Mouse (Mus musculus) mammary gland, adult 2 months (tissue): ENCODE measurements around the gene Xylt2. TPM values are rescaled to one million over a fixed set of nuclear protein-coding genes. Genes with fewer than 3 reads are reported as not detected.

Experiments used
- polyA plus RNA-seq: library from polyadenylated mRNA; depleted of rRNA; stranded (reverse); fragments of >200 nt; gene quantifications from 2 replicates; pipeline ENCODE4 v1.2.3, GENCODE M21; 2012; ENCODE audit warnings: low replicate concordance; rRNA removed

Xylt2 gene
- polyA plus RNA-seq: 30.2 and 77.2 TPM in 2 replicates

DNA sequence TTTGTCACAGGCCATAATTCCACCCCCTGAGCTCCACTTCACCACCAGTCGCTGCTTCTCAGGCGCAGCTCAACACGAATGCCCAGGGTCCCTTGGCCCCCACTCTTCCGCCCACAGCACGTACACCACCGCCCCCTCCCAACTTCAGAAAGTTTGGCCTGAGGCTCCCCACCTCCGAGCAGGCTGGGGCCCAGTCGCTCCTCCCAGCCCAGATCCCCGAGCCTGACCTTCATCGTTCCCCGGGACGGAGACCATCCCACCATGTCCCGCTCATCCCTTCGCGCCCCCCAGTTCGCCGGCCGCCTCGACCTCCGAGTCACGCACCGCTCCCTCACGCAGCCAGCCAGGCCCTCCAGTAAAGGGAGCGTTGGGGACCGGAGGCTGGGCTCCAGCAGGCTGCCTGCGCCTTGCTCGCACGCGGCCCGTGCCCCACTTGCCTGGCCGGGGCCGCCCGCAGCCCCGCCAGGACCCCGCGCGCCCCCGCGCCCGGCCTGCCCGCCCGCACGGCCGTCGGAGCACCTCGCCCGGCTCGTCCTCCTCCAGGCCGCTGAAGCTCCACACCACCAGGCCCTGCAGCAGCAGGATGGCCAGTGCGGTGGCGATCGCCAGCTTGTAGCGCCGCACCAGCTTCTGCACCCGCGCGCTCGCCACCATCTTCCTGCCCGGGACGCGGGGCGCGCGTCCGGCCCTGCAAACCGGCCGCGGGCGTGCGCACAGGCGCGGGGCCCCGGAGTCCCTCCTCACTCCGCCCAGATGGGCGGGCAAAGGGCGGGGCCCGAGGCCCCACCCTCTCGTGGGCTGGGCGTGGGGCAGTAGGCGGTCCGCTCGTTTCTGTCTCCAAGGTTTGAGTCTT lies at the start of gene Xylt2:
Gene Xylt2, minus strand, starts transcription at position 762 of the 853 bp plus-strand sequence.

DNA sequence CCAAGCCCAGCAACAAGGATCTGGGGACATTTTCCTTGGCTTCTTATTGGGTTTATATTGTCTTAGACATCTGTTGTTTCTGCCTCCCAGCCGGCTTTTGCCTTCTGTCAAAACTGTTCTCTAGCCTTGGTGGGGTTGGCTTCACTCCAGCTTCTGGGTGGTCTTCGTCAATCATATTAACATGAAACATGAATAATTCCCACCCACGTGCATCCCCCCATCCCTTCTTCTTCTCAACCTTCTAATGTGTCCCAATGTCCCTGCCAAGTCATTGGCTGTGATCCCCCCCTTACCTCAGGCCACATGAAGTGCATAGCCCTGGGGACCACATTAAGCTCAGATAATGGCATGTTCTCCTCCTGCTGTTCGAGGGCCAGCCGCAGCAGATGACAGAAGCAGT lies 27.2 kb upstream of the Xylt2 start, which contains the start of gene Gm11541:
Gene Gm11541, minus strand, starts transcription at position 28 of the 400 bp plus-strand sequence.

DNA sequence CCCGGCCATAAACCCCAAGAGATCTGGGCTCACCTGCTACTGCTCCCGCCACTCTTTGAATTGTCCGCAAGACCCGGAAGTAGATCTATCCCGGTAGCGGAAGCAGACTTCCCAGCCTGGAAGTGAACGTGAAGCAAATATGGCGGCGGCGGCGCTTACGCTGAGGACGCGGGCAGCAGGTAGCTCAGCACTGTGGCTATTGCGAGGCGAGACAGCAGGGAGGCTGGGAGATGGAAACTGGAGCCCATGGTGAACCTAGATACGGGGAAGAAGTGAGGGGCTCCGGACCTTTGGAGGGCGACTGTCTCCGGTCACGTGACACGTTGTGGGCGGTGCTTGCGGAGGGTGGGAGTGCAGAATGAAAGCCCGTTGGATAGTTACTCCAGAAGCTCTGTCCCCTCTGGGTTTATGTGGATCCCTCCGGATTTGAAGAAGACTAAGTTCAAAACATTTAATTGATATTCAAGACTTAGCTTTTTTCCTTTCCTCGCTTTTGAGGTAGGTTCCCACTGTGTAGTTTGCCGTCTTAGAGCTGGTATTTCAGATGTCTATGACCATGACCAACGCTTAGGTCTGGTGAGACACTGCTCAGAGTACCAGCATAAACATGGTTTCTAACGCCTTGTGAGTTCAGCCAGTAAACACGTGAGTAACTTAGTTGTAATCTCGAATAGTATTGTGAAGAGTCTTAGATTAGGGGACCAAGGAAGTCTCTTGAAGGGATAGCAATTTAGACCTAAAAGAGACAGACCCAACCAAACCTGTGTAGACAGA lies 23.5 kb downstream of the Xylt2 start, which contains the start of the genes Mrpl27 and Eme1:
Gene Mrpl27, plus strand, starts transcription at position 105 of the 774 bp plus-strand sequence.
Gene Eme1, minus strand, starts transcription at position 302 of the 774 bp plus-strand sequence.

DNA sequence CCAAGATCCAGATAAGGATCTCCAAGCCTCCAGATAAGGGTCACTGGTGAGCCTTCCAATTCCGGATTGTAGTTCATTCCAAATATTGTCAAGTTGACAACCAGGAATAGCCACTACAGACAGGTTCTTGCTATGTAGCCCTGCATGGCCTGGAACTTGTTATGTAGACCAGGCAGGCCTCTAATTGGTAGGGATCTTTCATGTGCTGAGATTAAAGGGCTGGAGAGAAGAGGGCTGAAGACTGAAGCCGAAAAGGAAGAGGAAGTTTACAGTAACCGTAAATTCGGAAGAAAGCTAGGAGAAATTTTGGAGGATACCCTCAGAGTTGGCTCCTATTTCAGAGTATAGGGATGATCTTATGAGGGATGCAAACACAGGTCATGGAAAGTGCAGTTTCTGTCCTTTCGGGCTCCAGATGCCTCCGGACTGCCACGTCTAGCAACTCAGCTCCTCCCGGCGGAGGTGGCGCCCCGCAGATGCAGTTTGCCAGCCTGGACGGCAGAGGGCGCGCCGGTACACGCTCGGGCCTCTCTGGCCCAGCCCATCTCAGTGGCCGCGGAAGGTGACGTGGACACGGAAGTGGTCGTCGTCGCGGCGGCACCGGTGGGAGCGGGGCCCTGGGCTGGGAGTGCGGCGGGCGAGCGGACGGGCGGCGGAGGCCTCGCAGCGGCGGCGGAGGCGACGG lies 48.0 kb downstream of the Xylt2 start, which contains the start of gene Lrrc59:
Gene Lrrc59, plus strand, starts transcription at position 569 of the 685 bp plus-strand sequence.

Other genes starting within 250 kb of the Xylt2 start
- gene Cacna1g, start 203.3 kb downstream of the Xylt2 start, polyA plus RNA-seq: 56.3 and 63.6 TPM in 2 replicates
- 0.07 and 0.36 TPM in 2 replicates for gene Spata20, start 191.3 kb downstream of the Xylt2 start, polyA plus RNA-seq
- gene Epn3, start 177.5 kb downstream of the Xylt2 start, polyA plus RNA-seq: 6.2 and 14.0 TPM in 2 replicates
- 1.2 and 1.5 TPM in 2 replicates for gene Mycbpap, start 155.8 kb downstream of the Xylt2 start, polyA plus RNA-seq
- gene Rsad1, start 128.3 kb downstream of the Xylt2 start, polyA plus RNA-seq: 10.7 TPM in 2 replicates
- gene Chad, start 112.5 kb downstream of the Xylt2 start, polyA plus RNA-seq: 0.10 and 0.14 TPM in 2 replicates
- 52.2 and 58.5 TPM in 2 replicates for gene Acsf2, start 75.6 kb downstream of the Xylt2 start, polyA plus RNA-seq
- 57.2 and 67.5 TPM in 2 replicates for gene Lrrc59, start 47.7 kb downstream of the Xylt2 start, polyA plus RNA-seq
- gene Mrpl27, start 23.7 kb downstream of the Xylt2 start, polyA plus RNA-seq: 27.2 and 58.8 TPM in 2 replicates
- 0.53 and 0.55 TPM in 2 replicates for gene Eme1, start 23.6 kb downstream of the Xylt2 start, polyA plus RNA-seq
- gene Gm11541, start 27.0 kb upstream of the Xylt2 start, polyA plus RNA-seq: not detected in 2 replicates
- 0.11 TPM in 1 of 2 replicates, not detected in the other for gene Cdc34b, start 64.3 kb upstream of the Xylt2 start, polyA plus RNA-seq
- not detected in 2 replicates for gene Tmem92, start 105.2 kb upstream of the Xylt2 start, polyA plus RNA-seq